Mouse (Mus musculus): Measurements from ENCODE around the gene Ptprg. TPM values are rescaled to one million over a fixed set of nuclear protein-coding genes. Genes with fewer than 3 reads are reported as not detected.

Ptprg gene
- polyA plus RNA-seq, 1 experiment from 2014 or later, result 38.5 TPM

DNA sequence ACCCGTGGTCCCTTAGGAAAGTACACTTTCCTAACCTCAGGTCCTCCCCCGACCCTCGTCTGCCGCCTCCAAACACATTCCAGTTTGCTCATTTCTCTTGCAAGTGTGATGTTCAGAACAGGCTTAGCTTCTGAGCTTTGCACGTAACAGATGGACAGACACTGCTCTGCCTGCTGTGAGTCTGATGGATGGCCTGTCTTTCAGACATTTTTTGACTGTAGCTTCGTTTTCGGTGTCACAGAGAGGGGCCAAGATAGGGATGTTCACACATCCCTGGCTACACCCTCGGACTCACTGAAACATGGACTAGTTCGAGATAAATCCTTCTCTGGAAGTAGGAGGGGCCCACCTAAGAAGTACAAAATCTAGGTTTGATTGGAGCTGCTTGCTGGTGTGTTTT, 339.3 kb downstream of the Ptprg start:
- no peak overlapping the region for H3K4me3 ChIP-seq (ENCODE audit: low read length)
- no peak overlapping the region for H3K9ac ChIP-seq (ENCODE audit: low read depth, low read length)
- H3K27ac ChIP-seq (ENCODE audit: low read depth, low read length), result no peak overlapping the region
- H3K36me3 ChIP-seq (ENCODE audit: control insufficient read depth, insufficient read depth, low read length), result no peaks in the 10 kb centered on the region
- 44% methylated on average over 9 of the region's 9 CpGs for WGBS
- 0 out of 2 replicates have a peak, but pooled peaks have one; percentile 21 for ATAC-seq
- H3K4me1 ChIP-seq (ENCODE audit: control insufficient read depth, insufficient read depth, low read depth, low read length), result no peaks in the 10 kb centered on the region
- no peaks in the 10 kb centered on the region for H3K9me3 ChIP-seq (ENCODE audit: control insufficient read depth, low read length)
- H3K4me2 ChIP-seq (ENCODE audit: low read length), result no peak overlapping the region
- H3K27me3 ChIP-seq (replicated peaks; ENCODE audit: control insufficient read depth, insufficient read depth, low read length), result no peaks in the 10 kb centered on the region

DNA sequence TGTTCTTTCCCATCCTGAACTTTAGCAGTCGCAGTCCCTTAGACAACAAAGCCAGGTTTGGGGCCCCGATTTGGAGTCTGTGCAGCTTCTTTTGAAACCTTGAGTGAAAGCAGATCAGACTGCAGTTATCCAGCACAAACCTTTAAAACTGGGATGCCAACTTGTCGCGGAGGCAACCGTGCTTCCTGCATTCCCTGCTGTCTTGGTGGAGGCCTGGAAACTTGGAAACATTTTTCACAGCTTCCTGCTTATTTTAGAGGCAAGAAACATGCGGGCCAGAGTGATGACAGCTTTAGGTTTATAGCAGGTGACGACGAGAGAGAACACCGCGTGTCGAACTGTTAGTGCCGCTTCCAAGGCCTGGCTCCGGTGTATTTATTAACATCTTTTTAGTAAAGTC, 342.2 kb downstream of the Ptprg start:
- WGBS, result 78% methylated on average over 13 of the region's 13 CpGs
- H3K4me1 ChIP-seq (ENCODE audit: control insufficient read depth, insufficient read depth, low read depth, low read length), result no peaks in the 10 kb centered on the region
- no peak overlapping the region for H3K4me3 ChIP-seq (ENCODE audit: low read length)
- H3K27ac ChIP-seq (ENCODE audit: low read depth, low read length), result no peak overlapping the region
- H3K27me3 ChIP-seq (replicated peaks; ENCODE audit: control insufficient read depth, insufficient read depth, low read length), result no peaks in the 10 kb centered on the region
- no peak overlapping the region for H3K4me2 ChIP-seq (ENCODE audit: low read length)
- no peaks in the 10 kb centered on the region for H3K9me3 ChIP-seq (ENCODE audit: control insufficient read depth, low read length)
- ATAC-seq, result no peak
- no peak overlapping the region for H3K9ac ChIP-seq (ENCODE audit: low read depth, low read length)
- no peaks in the 10 kb centered on the region for H3K36me3 ChIP-seq (ENCODE audit: control insufficient read depth, insufficient read depth, low read length)

DNA sequence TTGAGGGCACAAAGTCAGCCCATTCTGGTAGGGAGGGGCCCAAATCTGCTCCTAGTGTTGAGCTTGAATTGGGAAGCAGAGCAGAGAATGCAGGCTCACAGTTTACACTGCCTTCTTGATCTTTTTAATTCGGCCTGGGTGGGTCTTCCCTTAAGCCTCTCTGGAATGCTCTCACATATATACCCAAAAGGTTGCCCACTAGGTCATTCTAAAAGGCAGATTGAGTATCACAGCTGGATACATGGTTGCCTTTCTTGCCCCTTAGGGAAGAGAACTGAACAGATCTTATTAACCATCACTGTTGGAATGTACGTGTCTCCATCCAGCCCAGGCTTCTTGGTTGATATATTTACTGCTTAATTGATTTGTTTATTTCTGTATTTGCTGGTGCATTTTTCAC, 349.5 kb downstream of the Ptprg start:
- 38% methylated on average over 2 of the region's 2 CpGs for WGBS
- H3K9ac ChIP-seq (ENCODE audit: low read depth, low read length), result no peak overlapping the region
- H3K36me3 ChIP-seq (ENCODE audit: control insufficient read depth, insufficient read depth, low read length), result no peaks in the 10 kb centered on the region
- no peaks in the 10 kb centered on the region; the same call in none of the 2 replicates for H3K4me1 ChIP-seq (ENCODE audit: control insufficient read depth, insufficient read depth, low read depth, low read length)
- H3K27ac ChIP-seq (ENCODE audit: low read depth, low read length), result no peak overlapping the region
- no peak for ATAC-seq
- no peak overlapping the region for H3K4me2 ChIP-seq (ENCODE audit: low read length)
- H3K27me3 ChIP-seq (replicated peaks; ENCODE audit: control insufficient read depth, insufficient read depth, low read length), result no peaks in the 10 kb centered on the region
- H3K4me3 ChIP-seq (ENCODE audit: low read length), result no peak overlapping the region
- H3K9me3 ChIP-seq (ENCODE audit: control insufficient read depth, low read length), result no peaks in the 10 kb centered on the region

DNA sequence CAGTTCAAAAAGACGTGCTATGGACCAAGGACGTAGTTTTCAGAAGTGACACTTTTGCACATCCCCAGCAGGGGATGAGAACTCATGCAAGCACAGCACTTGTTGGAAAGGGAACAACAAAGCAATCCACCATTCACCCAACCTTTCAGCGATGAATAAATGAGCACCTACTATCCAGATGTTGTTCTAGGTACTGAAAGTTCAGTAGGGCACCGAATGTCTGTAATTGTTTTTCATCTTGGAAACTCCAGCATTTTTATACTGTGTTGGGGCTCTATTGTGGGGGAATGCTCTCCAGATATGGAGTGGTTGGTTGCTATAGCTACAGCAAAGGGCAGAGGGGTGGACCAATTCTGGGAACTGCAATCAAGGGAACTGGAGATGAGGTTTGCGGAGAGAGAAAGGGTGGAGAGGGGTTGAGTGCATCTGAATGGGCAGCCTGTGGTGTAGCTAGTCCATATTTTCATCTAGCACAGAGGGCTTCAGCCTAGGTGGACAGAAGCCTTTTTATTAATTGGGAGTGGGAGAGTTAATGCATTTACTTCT, 352.9 kb downstream of the Ptprg start:
- no peaks in the 10 kb centered on the region for H3K9me3 ChIP-seq (ENCODE audit: control insufficient read depth, low read length)
- H3K27me3 ChIP-seq (replicated peaks; ENCODE audit: control insufficient read depth, insufficient read depth, low read length), result no peaks in the 10 kb centered on the region
- no peaks in the 10 kb centered on the region; the same call in none of the 2 replicates for H3K4me1 ChIP-seq (ENCODE audit: control insufficient read depth, insufficient read depth, low read depth, low read length)
- no peak overlapping the region for H3K9ac ChIP-seq (ENCODE audit: low read depth, low read length)
- no peak overlapping the region for H3K4me3 ChIP-seq (ENCODE audit: low read length)
- H3K36me3 ChIP-seq (ENCODE audit: control insufficient read depth, insufficient read depth, low read length), result no peaks in the 10 kb centered on the region
- no peak overlapping the region for H3K4me2 ChIP-seq (ENCODE audit: low read length)
- 0 out of 2 replicates have a peak, but pooled peaks have one; percentile 24 for ATAC-seq
- H3K27ac ChIP-seq (ENCODE audit: low read depth, low read length), result no peak overlapping the region
- 48% methylated on average over 5 of the region's 5 CpGs for WGBS

DNA sequence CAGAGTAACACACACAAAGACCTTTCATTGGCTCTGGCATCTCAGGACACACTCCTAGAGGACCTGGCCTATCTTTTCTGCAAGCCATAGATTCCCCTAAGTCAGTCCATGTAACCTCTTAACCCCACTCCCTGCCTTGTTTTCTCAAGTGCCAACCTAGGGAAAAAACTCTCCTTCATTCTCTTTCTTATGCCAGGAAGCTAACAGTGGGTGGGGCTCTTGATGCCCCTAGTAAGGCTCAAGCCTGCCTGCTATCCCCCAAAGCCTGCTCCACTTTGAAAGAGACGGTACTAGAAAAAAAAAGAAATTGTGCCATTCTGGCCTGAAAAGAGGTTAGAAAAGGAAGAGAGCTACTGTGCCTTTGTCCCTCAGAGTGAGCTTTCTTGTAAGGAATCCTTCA, 358.9 kb downstream of the Ptprg start:
- H3K27me3 ChIP-seq (replicated peaks; ENCODE audit: control insufficient read depth, insufficient read depth, low read length), result no peaks in the 10 kb centered on the region
- H3K4me1 ChIP-seq (ENCODE audit: control insufficient read depth, insufficient read depth, low read depth, low read length), result no peaks in the 10 kb centered on the region
- no peak for ATAC-seq
- H3K9me3 ChIP-seq (ENCODE audit: control insufficient read depth, low read length), result no peaks in the 10 kb centered on the region
- no peak overlapping the region for H3K4me2 ChIP-seq (ENCODE audit: low read length)
- WGBS, result 89% methylated on average over 1 of the region's 1 CpGs
- no peaks in the 10 kb centered on the region for H3K36me3 ChIP-seq (ENCODE audit: control insufficient read depth, insufficient read depth, low read length)
- H3K27ac ChIP-seq (ENCODE audit: low read depth, low read length), result no peak overlapping the region
- H3K9ac ChIP-seq (ENCODE audit: low read depth, low read length), result no peak overlapping the region
- no peak overlapping the region for H3K4me3 ChIP-seq (ENCODE audit: low read length)

DNA sequence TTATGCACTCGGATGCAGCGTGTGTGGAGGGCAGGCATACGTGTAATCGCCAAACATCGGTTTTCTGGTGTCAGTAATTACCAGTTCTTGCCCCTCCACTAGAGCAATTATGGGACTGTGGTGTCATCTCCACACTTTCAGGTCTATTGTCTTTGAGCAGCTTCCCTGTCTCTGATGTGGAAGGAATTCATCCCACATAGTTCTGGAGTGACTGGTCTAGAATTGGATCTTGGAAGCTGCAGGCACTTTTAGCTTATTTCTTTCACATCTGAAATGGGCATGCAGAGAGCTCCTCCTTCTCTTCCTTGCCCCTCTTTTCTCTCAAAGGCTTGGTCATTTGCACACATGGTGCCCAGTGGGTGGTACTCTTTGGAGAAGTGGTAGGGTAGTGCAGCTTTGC, 363.9 kb downstream of the Ptprg start:
- ATAC-seq, result 0 out of 2 replicates have a peak, but pooled peaks have one; percentile 18
- H3K4me1 ChIP-seq (ENCODE audit: control insufficient read depth, insufficient read depth, low read depth, low read length), result no peaks in the 10 kb centered on the region
- no peak overlapping the region for H3K27ac ChIP-seq (ENCODE audit: low read depth, low read length)
- H3K9me3 ChIP-seq (ENCODE audit: control insufficient read depth, low read length), result no peaks in the 10 kb centered on the region
- no peak overlapping the region for H3K4me2 ChIP-seq (ENCODE audit: low read length)
- H3K9ac ChIP-seq (ENCODE audit: low read depth, low read length), result no peak overlapping the region
- no peaks in the 10 kb centered on the region for H3K36me3 ChIP-seq (ENCODE audit: control insufficient read depth, insufficient read depth, low read length)
- H3K4me3 ChIP-seq (ENCODE audit: low read length), result no peak overlapping the region
- H3K27me3 ChIP-seq (replicated peaks; ENCODE audit: control insufficient read depth, insufficient read depth, low read length), result no peaks in the 10 kb centered on the region
- WGBS, result 80% methylated on average over 5 of the region's 5 CpGs

DNA sequence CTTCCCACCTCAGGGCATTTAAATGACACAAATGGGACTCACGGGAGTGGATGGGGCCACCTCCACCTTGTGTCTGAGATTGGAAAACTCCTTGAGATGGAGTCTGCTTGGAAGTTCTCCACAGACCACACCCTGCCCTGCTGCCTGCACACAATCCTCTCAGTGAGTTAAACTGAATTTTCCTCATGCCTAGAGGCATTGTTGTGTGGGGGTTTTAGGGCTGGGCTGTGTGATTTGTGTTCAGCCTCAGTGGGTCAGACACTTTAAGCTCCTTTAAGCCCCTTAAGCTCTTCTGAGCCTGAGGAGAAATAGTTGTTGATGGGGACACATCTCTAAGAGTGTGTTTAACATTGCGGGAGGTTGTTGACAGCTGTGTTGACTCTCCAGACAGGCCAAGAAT, 375.2 kb downstream of the Ptprg start:
- Histone ChIP-seq H3K9me3 (ENCODE audit: control insufficient read depth, low read length) (no peaks in the 10 kb centered on the region), H3K9ac (ENCODE audit: low read depth, low read length) (no peak overlapping the region), H3K4me3 (ENCODE audit: low read length) (no peak overlapping the region), H3K4me1 (ENCODE audit: control insufficient read depth, insufficient read depth, low read depth, low read length) (peaks cover 4% of the 10 kb centered on the region; the same call in 1 of the 2 replicates), H3K27me3 (replicated peaks; ENCODE audit: control insufficient read depth, insufficient read depth, low read length) (no peaks in the 10 kb centered on the region), H3K27ac (ENCODE audit: low read depth, low read length) (no peak overlapping the region), H3K36me3 (ENCODE audit: control insufficient read depth, insufficient read depth, low read length) (no peaks in the 10 kb centered on the region), H3K4me2 (ENCODE audit: low read length) (no peak overlapping the region)
- no peak for ATAC-seq
- 78% methylated on average over 2 of the region's 2 CpGs for WGBS

DNA sequence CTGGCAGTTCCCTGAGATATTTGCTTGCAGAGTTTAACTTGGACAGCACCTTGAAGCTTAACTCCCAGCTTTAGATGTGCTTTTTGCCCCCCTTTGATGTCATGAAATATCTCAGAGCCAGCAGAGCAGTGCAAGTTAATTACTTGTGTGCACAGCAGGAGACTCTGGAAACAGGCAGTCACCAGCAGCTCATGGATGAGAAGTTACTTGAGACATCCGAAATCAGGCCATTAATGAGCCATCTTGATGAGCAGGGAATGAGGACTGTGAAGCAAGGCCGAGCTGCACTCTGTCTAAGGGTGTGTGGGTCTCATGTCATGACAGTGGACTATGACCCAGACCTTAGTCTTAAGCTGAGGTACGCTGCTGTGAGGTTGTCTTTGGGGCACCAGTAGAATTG, 379.2 kb downstream of the Ptprg start:
- no peak overlapping the region for H3K27ac ChIP-seq (ENCODE audit: low read depth, low read length)
- no peaks in the 10 kb centered on the region for H3K9me3 ChIP-seq (ENCODE audit: control insufficient read depth, low read length)
- no peaks in the 10 kb centered on the region for H3K36me3 ChIP-seq (ENCODE audit: control insufficient read depth, insufficient read depth, low read length)
- no peaks in the 10 kb centered on the region for H3K27me3 ChIP-seq (replicated peaks; ENCODE audit: control insufficient read depth, insufficient read depth, low read length)
- 0 out of 2 replicates have a peak, but pooled peaks have one; percentile 38 for ATAC-seq
- peaks cover 4% of the 10 kb centered on the region; the same call in 1 of the 2 replicates for H3K4me1 ChIP-seq (ENCODE audit: control insufficient read depth, insufficient read depth, low read depth, low read length)
- no peak overlapping the region for H3K4me2 ChIP-seq (ENCODE audit: low read length)
- no peak overlapping the region for H3K4me3 ChIP-seq (ENCODE audit: low read length)
- no peak overlapping the region for H3K9ac ChIP-seq (ENCODE audit: low read depth, low read length)
- WGBS, result 54% methylated on average over 3 of the region's 3 CpGs

DNA sequence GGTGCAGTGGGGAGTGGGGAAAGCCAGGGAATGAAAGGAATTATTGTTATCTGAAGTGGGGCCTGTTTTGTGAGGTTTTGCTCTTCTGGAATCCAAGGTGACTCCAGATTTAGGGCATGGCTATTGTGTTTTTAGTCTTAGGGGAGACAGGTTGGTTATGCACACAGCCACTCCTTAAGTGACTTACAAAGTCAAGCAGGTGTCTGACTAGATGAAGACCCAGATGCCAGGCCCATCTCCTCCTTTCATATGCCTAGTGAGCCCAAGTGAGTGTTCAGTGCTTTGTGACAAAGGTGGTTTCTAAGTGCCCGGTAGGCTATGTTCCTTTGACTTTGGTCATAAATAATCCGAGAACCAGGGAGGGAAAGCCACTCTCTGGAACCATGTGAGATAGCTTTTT, 381.2 kb downstream of the Ptprg start:
- ATAC-seq, result no peak
- no peak overlapping the region for H3K9ac ChIP-seq (ENCODE audit: low read depth, low read length)
- H3K36me3 ChIP-seq (ENCODE audit: control insufficient read depth, insufficient read depth, low read length), result no peaks in the 10 kb centered on the region
- no peaks in the 10 kb centered on the region for H3K27me3 ChIP-seq (replicated peaks; ENCODE audit: control insufficient read depth, insufficient read depth, low read length)
- H3K4me1 ChIP-seq (ENCODE audit: control insufficient read depth, insufficient read depth, low read depth, low read length), result peaks cover 4% of the 10 kb centered on the region; the same call in 1 of the 2 replicates
- no peaks in the 10 kb centered on the region for H3K9me3 ChIP-seq (ENCODE audit: control insufficient read depth, low read length)
- H3K4me2 ChIP-seq (ENCODE audit: low read length), result no peak overlapping the region
- H3K4me3 ChIP-seq (ENCODE audit: low read length), result no peak overlapping the region
- 82% methylated on average over 2 of the region's 2 CpGs for WGBS
- H3K27ac ChIP-seq (ENCODE audit: low read depth, low read length), result no peak overlapping the region
